Mouse (Mus musculus) liver, embryonic 13.5 days (tissue): Measurements from ENCODE around the gene D130043K22Rik. TPM values are rescaled to one million over a fixed set of nuclear protein-coding genes. Genes with fewer than 3 reads are reported as not detected.

Experiments used
- polyA plus RNA-seq: library from polyadenylated mRNA; unstranded; fragments of >200 nt; fragmentation: Nextera tagmentation; extraction: Ambion mirVana; gene quantifications from 2 replicates; pipeline ENCODE4 v1.2.1, GENCODE M21; 2015

Gene D130043K22Rik
- polyA plus RNA-seq, 1 experiment from 2014 or later, result 0.16 TPM

Other genes starting within 250 kb of the D130043K22Rik start
- not detected in 2 replicates for gene Armh2, start 103.9 kb upstream of the D130043K22Rik start, polyA plus RNA-seq
- gene Gmnn, start 83.2 kb upstream of the D130043K22Rik start, polyA plus RNA-seq, result 154 and 171 TPM in 2 replicates
- 9.5 and 9.6 TPM in 2 replicates for gene BC005537, start 43.5 kb upstream of the D130043K22Rik start, polyA plus RNA-seq
- gene Acot13, start 13.6 kb upstream of the D130043K22Rik start, polyA plus RNA-seq, result 66.4 and 68.0 TPM in 2 replicates
- gene Tdp2, start 13.5 kb upstream of the D130043K22Rik start, polyA plus RNA-seq, result 29.4 and 36.7 TPM in 2 replicates
- 2.5 and 3.0 TPM in 2 replicates for gene Aldh5a1, start 92.5 kb downstream of the D130043K22Rik start, polyA plus RNA-seq
- gene Gpld1, start 98.0 kb downstream of the D130043K22Rik start, polyA plus RNA-seq, result 2.8 and 3.4 TPM in 2 replicates
- 7.9 and 14.3 TPM in 2 replicates for gene Mrs2, start 175.2 kb downstream of the D130043K22Rik start, polyA plus RNA-seq
- gene Dcdc2a, start 210.9 kb downstream of the D130043K22Rik start, polyA plus RNA-seq, result 0.17 and 0.22 TPM in 2 replicates